Mouse (Mus musculus): ENCODE results near the gene Ppef2. TPM values are rescaled to one million over a fixed set of nuclear protein-coding genes. Genes with fewer than 3 reads are reported as not detected.
A peak's percentile ranks its signal among the peaks of the same experiment; 100 is the strongest.

Gene Ppef2
- total RNA-seq, 2 experiments from 2014 or later, result not detected

GRCm38 (mm10) chr5:92204162-92205036, 51.7 kb downstream of the Ppef2 start:
- peak; percentile 94 for ATAC-seq (replicated peaks; ENCODE audit: low FRiP score, low TSS enrichment, poor library complexity, severe bottlenecking)

- ATAC-seq (replicated peaks; ENCODE audit: low FRiP score, low TSS enrichment, poor library complexity, severe bottlenecking), result no peak
Measured at GRCm38 (mm10) chr5:92198266-92198665, 57.8 kb downstream of the Ppef2 start.

GRCm38 (mm10) chr5:92196895-92197811, 58.9 kb downstream of the Ppef2 start:
- no peak for ATAC-seq (replicated peaks; ENCODE audit: low FRiP score, low TSS enrichment, poor library complexity, severe bottlenecking)

GRCm38 (mm10) chr5:92195716-92196115, 60.4 kb downstream of the Ppef2 start:
- ATAC-seq (replicated peaks; ENCODE audit: low FRiP score, low TSS enrichment, poor library complexity, severe bottlenecking), result peak; percentile 81

- ATAC-seq (replicated peaks; ENCODE audit: low FRiP score, low TSS enrichment, poor library complexity, severe bottlenecking), result no peak
Measured at GRCm38 (mm10) chr5:92188881-92189483, 67.1 kb downstream of the Ppef2 start.

- ATAC-seq (replicated peaks; ENCODE audit: low FRiP score, low TSS enrichment, poor library complexity, severe bottlenecking), result no peak
Measured at GRCm38 (mm10) chr5:92183071-92183830, 72.8 kb downstream of the Ppef2 start.

Other genes starting within 250 kb of the Ppef2 start
- not detected in 2 replicates for gene Cdkl2, start 212.4 kb downstream of the Ppef2 start, total RNA-seq (2014; fragmentation: Nextera tagmentation)
- gene Cdkl2, start 212.4 kb downstream of the Ppef2 start, total RNA-seq (2017), result 0.14 and 0.72 TPM in 2 replicates
- 58.2 and 67.8 TPM in 2 replicates for gene G3bp2, start 172.6 kb downstream of the Ppef2 start, total RNA-seq (2014; fragmentation: Nextera tagmentation)
- 89.5 and 117 TPM in 2 replicates for gene G3bp2, start 172.6 kb downstream of the Ppef2 start, total RNA-seq (2017)
- gene Uso1, start 118.3 kb downstream of the Ppef2 start, total RNA-seq (2014; fragmentation: Nextera tagmentation), result 39.3 and 42.0 TPM in 2 replicates
- 12.2 and 13.4 TPM in 2 replicates for gene Uso1, start 118.3 kb downstream of the Ppef2 start, total RNA-seq (2017)
- gene U90926, start 40.9 kb downstream of the Ppef2 start, total RNA-seq (2014; fragmentation: Nextera tagmentation), result not detected in 2 replicates
- not detected in 2 replicates for gene U90926, start 40.9 kb downstream of the Ppef2 start, total RNA-seq (2017)
- gene Naaa, start 21.9 kb upstream of the Ppef2 start, total RNA-seq (2014; fragmentation: Nextera tagmentation), result 1.1 and 2.9 TPM in 2 replicates
- gene Naaa, start 21.9 kb upstream of the Ppef2 start, total RNA-seq (2017), result 2.1 and 5.6 TPM in 2 replicates
- gene Sdad1, start 54.2 kb upstream of the Ppef2 start, total RNA-seq (2014; fragmentation: Nextera tagmentation), result 51.6 and 66.7 TPM in 2 replicates
- 91.7 and 93.5 TPM in 2 replicates for gene Sdad1, start 54.2 kb upstream of the Ppef2 start, total RNA-seq (2017)
- gene Cxcl9, start 71.8 kb upstream of the Ppef2 start, total RNA-seq (2014; fragmentation: Nextera tagmentation), result not detected in 2 replicates
- not detected in 2 replicates for gene Cxcl9, start 71.8 kb upstream of the Ppef2 start, total RNA-seq (2017)
- not detected in 2 replicates for gene Art3, start 75.5 kb upstream of the Ppef2 start, total RNA-seq (2014; fragmentation: Nextera tagmentation)
- not detected in 2 replicates for gene Art3, start 75.5 kb upstream of the Ppef2 start, total RNA-seq (2017)
- gene Cxcl10, start 92.6 kb upstream of the Ppef2 start, total RNA-seq (2014; fragmentation: Nextera tagmentation), result not detected in 2 replicates
- gene Cxcl10, start 92.6 kb upstream of the Ppef2 start, total RNA-seq (2017), result 2.2 and 5.6 TPM in 2 replicates
- 75.8 and 80.0 TPM in 2 replicates for gene Nup54, start 178.9 kb upstream of the Ppef2 start, total RNA-seq (2014; fragmentation: Nextera tagmentation)
- gene Nup54, start 178.9 kb upstream of the Ppef2 start, total RNA-seq (2017), result 99.1 and 106 TPM in 2 replicates